Mouse (Mus musculus): ENCODE results near the gene En2. TPM values are rescaled to one million over a fixed set of nuclear protein-coding genes. Genes with fewer than 3 reads are reported as not detected.

Gene En2
- polyA plus RNA-seq, 1 experiment from 2014 or later, result not detected

DNA sequence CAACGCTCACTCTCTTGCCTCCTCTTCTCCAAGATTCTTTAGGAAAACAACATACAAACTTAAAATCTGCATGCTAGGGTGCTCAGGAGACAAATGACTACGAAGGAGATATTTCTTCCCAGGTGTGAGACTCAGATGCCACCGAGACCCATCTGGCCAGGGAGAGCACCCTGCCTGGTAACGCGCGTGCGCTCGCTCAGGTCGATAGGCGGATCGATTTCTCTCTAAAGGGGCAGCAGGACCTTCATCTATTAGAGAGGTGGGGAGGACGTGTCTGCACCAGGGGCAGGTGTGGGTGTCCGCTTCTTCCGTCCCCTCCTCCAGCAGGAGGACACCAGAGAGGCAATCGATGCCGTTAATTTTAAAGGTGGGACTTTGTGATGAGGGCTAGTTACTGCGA, 7.7 kb upstream of the En2 start:
- no peaks in the 10 kb centered on the region for H3K4me1 ChIP-seq (replicated peaks; ENCODE audit: control insufficient read depth, insufficient read depth)
- no peak for DNase-seq (ENCODE audit: low spot score)
- H3K4me3 ChIP-seq (ENCODE audit: low read depth, low read length), result no peak overlapping the region
- WGBS, result 2% methylated on average over 17 of the region's 17 CpGs
- H3K9me3 ChIP-seq (ENCODE audit: control insufficient read depth, low read length), result no peaks in the 10 kb centered on the region
- H3K4me2 ChIP-seq (replicated peaks; ENCODE audit: low read depth), result no peak overlapping the region
- H3K36me3 ChIP-seq (ENCODE audit: control insufficient read depth, insufficient read depth, low read length), result no peaks in the 10 kb centered on the region
- no peak overlapping the region for H3K9ac ChIP-seq (ENCODE audit: low read length)
- no peak overlapping the region for H3K27ac ChIP-seq (replicated peaks)
- ATAC-seq (ENCODE audit: low FRiP score, low TSS enrichment), result no peak
- peaks cover 31% of the 10 kb centered on the region for H3K27me3 ChIP-seq (ENCODE audit: control insufficient read depth, insufficient read depth, low read length)
- TF ChIP-seq CTCF (IDR thresholded peaks at IDR 0.05; ENCODE audit: low read depth), result no peak
- no peak for TF ChIP-seq EP300 (optimal IDR thresholded peaks at IDR 0.05)

DNA sequence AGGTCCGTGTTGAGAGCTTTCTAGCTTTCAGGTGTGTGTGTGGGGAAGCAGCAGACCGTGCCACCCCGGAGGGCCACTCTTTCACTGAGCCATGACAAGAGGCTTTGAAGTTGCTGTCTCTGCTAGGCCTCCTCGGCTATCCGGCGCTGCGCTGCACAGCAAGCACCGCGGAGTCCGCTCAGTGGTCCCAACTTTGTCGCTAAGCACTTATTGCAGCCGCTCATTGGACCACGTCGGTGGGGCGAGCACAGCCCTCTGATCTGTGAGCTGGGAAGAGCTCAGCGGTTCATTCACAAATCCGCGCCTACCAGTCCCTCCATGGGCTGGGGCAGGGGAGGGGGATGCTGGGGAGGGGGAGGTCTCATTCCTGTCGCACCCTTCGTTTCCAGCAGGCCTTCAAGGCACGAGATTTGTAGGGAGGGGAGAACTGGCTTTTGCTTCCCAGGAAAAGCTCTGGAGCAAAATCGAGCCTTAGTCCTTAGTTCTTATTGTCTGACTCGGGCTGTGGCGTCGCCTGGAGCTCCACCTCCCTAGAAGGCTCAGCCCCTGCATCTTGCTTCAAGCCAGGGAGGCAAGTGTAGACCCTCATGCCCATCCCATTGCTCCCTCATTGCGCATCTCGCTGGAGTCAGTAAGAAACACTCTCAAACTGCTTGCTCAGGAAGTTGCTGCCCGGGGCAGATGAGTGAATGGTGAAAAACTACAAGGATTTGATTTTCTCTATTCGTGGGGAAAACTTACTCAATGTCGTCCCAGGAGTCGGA, 7.0 kb upstream of the En2 start:
- H3K4me3 ChIP-seq (ENCODE audit: low read depth, low read length), result no peak overlapping the region
- no peaks in the 10 kb centered on the region for H3K36me3 ChIP-seq (ENCODE audit: control insufficient read depth, insufficient read depth, low read length)
- H3K27me3 ChIP-seq (ENCODE audit: control insufficient read depth, insufficient read depth, low read length), result peaks cover 31% of the 10 kb centered on the region
- H3K4me2 ChIP-seq (replicated peaks; ENCODE audit: low read depth), result no peak overlapping the region
- no peaks in the 10 kb centered on the region for H3K9me3 ChIP-seq (ENCODE audit: control insufficient read depth, low read length)
- no peak for TF ChIP-seq EP300 (optimal IDR thresholded peaks at IDR 0.05)
- TF ChIP-seq CTCF (IDR thresholded peaks at IDR 0.05; ENCODE audit: low read depth), result no peak
- H3K4me1 ChIP-seq (replicated peaks; ENCODE audit: control insufficient read depth, insufficient read depth), result no peaks in the 10 kb centered on the region
- no peak for ATAC-seq (ENCODE audit: low FRiP score, low TSS enrichment)
- DNase-seq (ENCODE audit: low spot score), result no peak
- no peak overlapping the region for H3K9ac ChIP-seq (ENCODE audit: low read length)
- H3K27ac ChIP-seq (replicated peaks), result no peak overlapping the region
- 1% methylated on average over 31 of the region's 31 CpGs for WGBS

DNA sequence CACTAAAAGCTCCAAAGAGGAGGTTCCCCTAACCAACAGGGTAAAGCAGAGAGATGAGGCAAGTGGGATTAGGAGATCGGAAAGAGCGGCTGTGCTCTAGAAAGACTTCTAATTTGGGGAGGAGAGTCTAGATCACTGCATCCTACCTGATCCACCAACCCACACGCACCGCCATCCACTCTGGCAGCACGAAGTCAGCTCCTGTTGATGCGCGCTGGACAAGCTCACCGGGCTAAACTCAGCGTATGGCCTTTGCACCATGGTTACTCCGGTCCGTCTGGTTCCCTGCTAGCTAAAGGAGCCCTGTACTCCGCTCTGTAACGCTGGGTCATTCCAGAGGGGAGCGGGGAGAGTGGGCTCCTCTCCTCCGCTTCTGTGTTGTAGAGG, 6.4 kb upstream of the En2 start:
- TF ChIP-seq CTCF (IDR thresholded peaks at IDR 0.05; ENCODE audit: low read depth) (no peak), EP300 (optimal IDR thresholded peaks at IDR 0.05) (no peak)
- Histone ChIP-seq H3K4me2 (replicated peaks; ENCODE audit: low read depth) (no peak overlapping the region), H3K36me3 (ENCODE audit: control insufficient read depth, insufficient read depth, low read length) (no peaks in the 10 kb centered on the region), H3K4me1 (replicated peaks; ENCODE audit: control insufficient read depth, insufficient read depth) (no peaks in the 10 kb centered on the region), H3K9me3 (ENCODE audit: control insufficient read depth, low read length) (no peaks in the 10 kb centered on the region), H3K27ac (replicated peaks) (no peak overlapping the region), H3K27me3 (ENCODE audit: control insufficient read depth, insufficient read depth, low read length) (peaks cover 34% of the 10 kb centered on the region), H3K9ac (ENCODE audit: low read length) (no peak overlapping the region), H3K4me3 (ENCODE audit: low read depth, low read length) (no peak overlapping the region)
- 4% methylated on average over 15 of the region's 15 CpGs for WGBS
- DNase-seq (ENCODE audit: low spot score) (no peak), ATAC-seq (ENCODE audit: low FRiP score, low TSS enrichment) (no peak)

DNA sequence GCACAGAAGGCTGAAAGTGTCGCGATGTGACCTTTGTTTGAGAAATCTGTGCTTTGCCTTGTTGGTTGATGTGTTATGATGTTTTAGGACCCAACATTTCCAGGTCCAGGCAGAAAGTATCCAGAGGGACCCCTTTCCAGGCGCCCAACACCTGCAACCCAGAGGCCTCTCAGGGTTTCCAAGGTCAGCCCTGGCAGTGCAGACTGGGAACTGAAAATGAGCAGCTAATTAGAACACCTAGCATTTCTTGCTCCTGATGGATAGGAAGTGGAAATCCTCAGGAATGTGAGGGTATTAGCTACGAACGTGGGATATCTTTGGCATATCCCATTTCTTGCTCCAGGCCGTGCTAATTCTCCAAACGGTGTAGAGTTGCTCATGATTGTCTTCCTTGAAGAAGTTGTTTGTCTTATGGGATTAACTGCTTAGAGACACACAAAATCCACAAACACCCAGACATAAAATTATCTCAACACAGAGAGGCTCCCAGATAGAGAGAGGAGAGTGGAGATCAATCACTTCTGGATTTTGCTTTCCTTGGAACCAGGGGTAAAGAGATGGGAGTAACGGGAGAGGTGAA, 5.5 kb upstream of the En2 start:
- ATAC-seq (ENCODE audit: low FRiP score, low TSS enrichment), result no peak

DNA sequence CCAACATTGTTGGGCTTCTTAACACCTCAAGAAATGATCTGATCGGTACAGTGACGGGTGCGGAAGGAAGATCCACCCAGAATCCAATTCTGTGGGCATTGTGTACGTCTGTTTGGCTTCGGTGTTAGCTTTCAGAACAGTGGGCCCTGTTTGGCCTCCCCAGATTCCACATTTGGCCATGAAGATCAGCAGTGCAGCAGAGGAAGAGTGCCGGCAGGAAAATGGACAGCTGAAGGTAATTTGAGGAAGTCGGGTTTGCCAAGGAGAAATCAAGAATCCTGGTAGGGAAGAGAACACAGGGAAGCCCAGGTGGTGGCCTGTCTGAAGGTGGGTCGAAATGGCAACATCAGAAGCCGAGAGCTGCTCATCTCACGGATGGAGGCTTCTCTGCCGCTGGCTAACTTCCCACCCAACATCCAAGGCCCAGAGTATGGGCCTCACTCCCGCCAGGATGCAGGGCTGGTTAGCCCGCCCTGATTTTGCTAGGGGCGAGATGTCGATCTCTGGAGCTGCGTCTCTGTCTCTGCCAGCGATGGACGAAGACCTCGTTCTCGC, 4.0 kb upstream of the En2 start:
- ATAC-seq (ENCODE audit: low FRiP score, low TSS enrichment) (no peak), DNase-seq (ENCODE audit: low spot score) (no peak)
- peaks cover 2% of the 10 kb centered on the region; the same call in 1 of the 2 replicates for H3K4me1 ChIP-seq (replicated peaks; ENCODE audit: control insufficient read depth, insufficient read depth)
- H3K4me3 ChIP-seq (ENCODE audit: low read depth, low read length), result no peak overlapping the region; the same call in 1 of the 2 replicates
- H3K27ac ChIP-seq (replicated peaks), result no peak overlapping the region
- no peak overlapping the region for H3K9ac ChIP-seq (ENCODE audit: low read length)
- peaks cover 41% of the 10 kb centered on the region for H3K27me3 ChIP-seq (ENCODE audit: control insufficient read depth, insufficient read depth, low read length)
- 5% methylated on average over 20 of the region's 20 CpGs for WGBS
- no peaks in the 10 kb centered on the region for H3K36me3 ChIP-seq (ENCODE audit: control insufficient read depth, insufficient read depth, low read length)
- no peak overlapping the region for H3K4me2 ChIP-seq (replicated peaks; ENCODE audit: low read depth)
- TF ChIP-seq CTCF (IDR thresholded peaks at IDR 0.05; ENCODE audit: low read depth), result no peak
- no peak for TF ChIP-seq EP300 (optimal IDR thresholded peaks at IDR 0.05)
- no peaks in the 10 kb centered on the region for H3K9me3 ChIP-seq (ENCODE audit: control insufficient read depth, low read length)

More for the DNA sequence above, 5.5 kb upstream of the En2 start:
- Histone ChIP-seq H3K4me3 (ENCODE audit: low read depth, low read length) (no peak overlapping the region), H3K27me3 (ENCODE audit: control insufficient read depth, insufficient read depth, low read length) (peaks cover 34% of the 10 kb centered on the region), H3K27ac (replicated peaks) (no peak overlapping the region), H3K9me3 (ENCODE audit: control insufficient read depth, low read length) (no peaks in the 10 kb centered on the region), H3K4me1 (replicated peaks; ENCODE audit: control insufficient read depth, insufficient read depth) (no peaks in the 10 kb centered on the region), H3K36me3 (ENCODE audit: control insufficient read depth, insufficient read depth, low read length) (no peaks in the 10 kb centered on the region), H3K4me2 (replicated peaks; ENCODE audit: low read depth) (no peak overlapping the region), H3K9ac (ENCODE audit: low read length) (no peak overlapping the region)
- WGBS, result 10% methylated on average over 8 of the region's 8 CpGs
- DNase-seq (ENCODE audit: low spot score), result no peak
- no peak for TF ChIP-seq CTCF (IDR thresholded peaks at IDR 0.05; ENCODE audit: low read depth)
- TF ChIP-seq EP300 (optimal IDR thresholded peaks at IDR 0.05), result no peak

DNA sequence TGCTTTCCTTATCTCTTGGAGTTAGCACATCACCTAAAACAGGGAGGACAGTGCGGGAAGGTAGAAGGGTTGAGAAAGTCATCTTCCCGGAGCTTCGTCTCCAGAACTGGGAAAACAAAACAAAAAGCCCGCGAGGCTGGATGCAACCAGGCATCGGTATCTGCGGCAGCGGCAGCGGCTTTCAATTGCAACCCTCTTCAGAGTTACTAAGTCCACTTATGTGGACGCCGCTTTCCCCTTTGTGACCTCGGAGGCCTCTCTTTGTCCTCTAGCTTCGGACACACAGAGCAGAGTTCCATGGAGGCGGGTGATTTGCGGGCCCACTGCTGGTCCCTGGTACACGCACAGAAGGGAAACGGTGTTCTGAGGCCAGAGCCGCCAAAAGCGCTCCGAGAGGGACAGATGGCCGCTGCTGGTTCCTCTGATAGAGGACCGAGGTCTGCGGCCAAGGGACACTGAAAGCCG, 3.5 kb upstream of the En2 start:
- ATAC-seq (ENCODE audit: low FRiP score, low TSS enrichment) (no peak), DNase-seq (ENCODE audit: low spot score) (no peak)
- no peak for TF ChIP-seq EP300 (optimal IDR thresholded peaks at IDR 0.05)
- TF ChIP-seq CTCF (IDR thresholded peaks at IDR 0.05; ENCODE audit: low read depth), result no peak
- no peak overlapping the region for H3K4me2 ChIP-seq (replicated peaks; ENCODE audit: low read depth)
- H3K4me1 ChIP-seq (replicated peaks; ENCODE audit: control insufficient read depth, insufficient read depth), result peaks cover 2% of the 10 kb centered on the region; the same call in 1 of the 2 replicates
- no peak overlapping the region; the same call in 1 of the 2 replicates for H3K4me3 ChIP-seq (ENCODE audit: low read depth, low read length)
- no peaks in the 10 kb centered on the region for H3K36me3 ChIP-seq (ENCODE audit: control insufficient read depth, insufficient read depth, low read length)
- 1% methylated on average over 24 of the region's 24 CpGs for WGBS
- H3K27me3 ChIP-seq (ENCODE audit: control insufficient read depth, insufficient read depth, low read length), result peaks cover 45% of the 10 kb centered on the region
- no peak overlapping the region for H3K27ac ChIP-seq (replicated peaks)
- H3K9ac ChIP-seq (ENCODE audit: low read length), result no peak overlapping the region
- no peaks in the 10 kb centered on the region for H3K9me3 ChIP-seq (ENCODE audit: control insufficient read depth, low read length)
